Mouse (Mus musculus): Measurements from ENCODE around the gene Slc25a19. TPM values are rescaled to one million over a fixed set of nuclear protein-coding genes. Genes with fewer than 3 reads are reported as not detected.

Slc25a19 gene
- total and polyA plus RNA-seq, 2 experiments from 2014 or later, result 34.3 to 51.7 TPM

GRCm38 (mm10) chr11:115606733-115607132 is 21.4 kb downstream of the Slc25a19 start:
- no peak overlapping the region for H3K4me3 ChIP-seq (ENCODE audit: low read depth, low read length)
- H3K9ac ChIP-seq, result no peak overlapping the region
- H3K27me3 ChIP-seq (ENCODE audit: insufficient read depth, low read length), result no peaks in the 10 kb centered on the region
- H3K9me3 ChIP-seq (ENCODE audit: low read length), result no peaks in the 10 kb centered on the region
- no peak for TF ChIP-seq CTCF (IDR thresholded peaks at IDR 0.05; ENCODE audit: low read depth)
- peaks cover 31% of the 10 kb centered on the region for H3K36me3 ChIP-seq (ENCODE audit: insufficient read depth)
- peaks cover 17% of the 10 kb centered on the region for H3K4me1 ChIP-seq (ENCODE audit: insufficient read depth)
- no peak overlapping the region for H3K27ac ChIP-seq (ENCODE audit: low read depth, low read length)
- no peak for DNase-seq
- no peak overlapping the region for H3K4me2 ChIP-seq (ENCODE audit: low read depth)
- WGBS, result 95% methylated on average over 18 of the region's 18 CpGs
- ATAC-seq, result no peak

- peaks cover 29% of the 10 kb centered on the region for H3K36me3 ChIP-seq (ENCODE audit: insufficient read depth)
- no peak for DNase-seq
- H3K9ac ChIP-seq, result peak overlapping the region; percentile 97
- H3K27ac ChIP-seq (ENCODE audit: low read depth, low read length), result peak overlapping the region; percentile 95
- ATAC-seq, result peak; percentile 10
- no peaks in the 10 kb centered on the region for H3K27me3 ChIP-seq (ENCODE audit: insufficient read depth, low read length)
- no peak for TF ChIP-seq CTCF (IDR thresholded peaks at IDR 0.05; ENCODE audit: low read depth)
- no peaks in the 10 kb centered on the region for H3K9me3 ChIP-seq (ENCODE audit: low read length)
- peak overlapping the region; percentile 89 for H3K4me2 ChIP-seq (ENCODE audit: low read depth)
- WGBS, result under 1% methylated on average over 26 of the region's 26 CpGs
- peak overlapping the region; percentile 95 for H3K4me3 ChIP-seq (ENCODE audit: low read depth, low read length)
- peaks cover 15% of the 10 kb centered on the region for H3K4me1 ChIP-seq (ENCODE audit: insufficient read depth)
Observed at GRCm38 (mm10) chr11:115604304-115604696, 23.8 kb downstream of the Slc25a19 start.

GRCm38 (mm10) chr11:115603476-115604303 is 24.4 kb downstream of the Slc25a19 start, which contains the start of the genes Mrps7 and Gga3:
Mrps7 (plus strand) TSS chr11:115603925.
Gga3 (minus strand) TSS chr11:115604051.
- no peaks in the 10 kb centered on the region for H3K27me3 ChIP-seq (ENCODE audit: insufficient read depth, low read length)
- TF ChIP-seq CTCF (IDR thresholded peaks at IDR 0.05; ENCODE audit: low read depth), result no peak
- DNase-seq (peak; percentile 95), ATAC-seq (peak; percentile 98)
- peak within 1 kb of the TSS; percentile 95 for H3K4me3 ChIP-seq (ENCODE audit: low read depth, low read length)
- no peaks in the 10 kb centered on the region for H3K9me3 ChIP-seq (ENCODE audit: low read length)
- peak within 1 kb of the TSS; percentile 95 for H3K27ac ChIP-seq (ENCODE audit: low read depth, low read length)
- H3K4me2 ChIP-seq (ENCODE audit: low read depth), result peak within 1 kb of the TSS; percentile 89
- peaks cover 15% of the 10 kb centered on the region for H3K4me1 ChIP-seq (ENCODE audit: insufficient read depth)
- 1% methylated on average over 89 of the region's 93 CpGs for WGBS
- peaks cover 27% of the 10 kb centered on the region for H3K36me3 ChIP-seq (ENCODE audit: insufficient read depth)
- peak within 1 kb of the TSS; percentile 97 for H3K9ac ChIP-seq

GRCm38 (mm10) chr11:115603128-115603475 is 25.0 kb downstream of the Slc25a19 start:
- no peak for TF ChIP-seq CTCF (IDR thresholded peaks at IDR 0.05; ENCODE audit: low read depth)
- DNase-seq (no peak), ATAC-seq (no peak)
- Histone ChIP-seq H3K4me2 (ENCODE audit: low read depth) (peak overlapping the region; percentile 89), H3K9ac (peak overlapping the region; percentile 97), H3K27me3 (ENCODE audit: insufficient read depth, low read length) (no peaks in the 10 kb centered on the region), H3K4me1 (ENCODE audit: insufficient read depth) (peaks cover 15% of the 10 kb centered on the region), H3K27ac (ENCODE audit: low read depth, low read length) (peak overlapping the region; percentile 95), H3K9me3 (ENCODE audit: low read length) (no peaks in the 10 kb centered on the region), H3K36me3 (ENCODE audit: insufficient read depth) (peaks cover 29% of the 10 kb centered on the region), H3K4me3 (ENCODE audit: low read depth, low read length) (peak overlapping the region; percentile 95)
- 6% methylated on average over 15 of the region's 15 CpGs for WGBS

- Histone ChIP-seq H3K27ac (ENCODE audit: low read depth, low read length) (no peak overlapping the region), H3K9ac (no peak overlapping the region), H3K9me3 (ENCODE audit: low read length) (no peaks in the 10 kb centered on the region), H3K4me2 (ENCODE audit: low read depth) (no peak overlapping the region), H3K27me3 (ENCODE audit: insufficient read depth, low read length) (no peaks in the 10 kb centered on the region), H3K36me3 (ENCODE audit: insufficient read depth) (peaks cover 20% of the 10 kb centered on the region), H3K4me3 (ENCODE audit: low read depth, low read length) (no peak overlapping the region), H3K4me1 (ENCODE audit: insufficient read depth) (peaks cover 15% of the 10 kb centered on the region)
- TF ChIP-seq CTCF (IDR thresholded peaks at IDR 0.05; ENCODE audit: low read depth), result no peak
- DNase-seq, result no peak
- 95% methylated on average over 4 of the region's 4 CpGs for WGBS
- no peak for ATAC-seq
Observed at GRCm38 (mm10) chr11:115601174-115601573, 26.9 kb downstream of the Slc25a19 start.

GRCm38 (mm10) chr11:115600743-115601142 is 27.4 kb downstream of the Slc25a19 start:
- 97% methylated on average over 15 of the region's 15 CpGs for WGBS
- Histone ChIP-seq H3K27ac (ENCODE audit: low read depth, low read length) (no peak overlapping the region), H3K4me2 (ENCODE audit: low read depth) (no peak overlapping the region), H3K9ac (no peak overlapping the region), H3K9me3 (ENCODE audit: low read length) (no peaks in the 10 kb centered on the region), H3K4me1 (ENCODE audit: insufficient read depth) (peaks cover 15% of the 10 kb centered on the region), H3K36me3 (ENCODE audit: insufficient read depth) (peaks cover 16% of the 10 kb centered on the region), H3K4me3 (ENCODE audit: low read depth, low read length) (no peak overlapping the region), H3K27me3 (ENCODE audit: insufficient read depth, low read length) (no peaks in the 10 kb centered on the region)
- ATAC-seq (no peak), DNase-seq (no peak)
- TF ChIP-seq CTCF (IDR thresholded peaks at IDR 0.05; ENCODE audit: low read depth), result no peak

- 93% methylated on average over 7 of the region's 7 CpGs for WGBS
- H3K4me1 ChIP-seq (ENCODE audit: insufficient read depth), result peaks cover 9% of the 10 kb centered on the region
- TF ChIP-seq CTCF (IDR thresholded peaks at IDR 0.05; ENCODE audit: low read depth), result no peak
- H3K27me3 ChIP-seq (ENCODE audit: insufficient read depth, low read length), result no peaks in the 10 kb centered on the region
- no peaks in the 10 kb centered on the region for H3K9me3 ChIP-seq (ENCODE audit: low read length)
- H3K4me2 ChIP-seq (ENCODE audit: low read depth), result no peak overlapping the region
- H3K27ac ChIP-seq (ENCODE audit: low read depth, low read length), result no peak overlapping the region
- H3K9ac ChIP-seq, result no peak overlapping the region
- H3K4me3 ChIP-seq (ENCODE audit: low read depth, low read length), result no peak overlapping the region
- DNase-seq, result no peak
- H3K36me3 ChIP-seq (ENCODE audit: insufficient read depth), result peaks cover 14% of the 10 kb centered on the region
- no peak for ATAC-seq
Observed at GRCm38 (mm10) chr11:115599722-115600121, 28.4 kb downstream of the Slc25a19 start.

Measured in forebrain, postnatal 0 days (tissue).